Mouse (Mus musculus): ENCODE measurements around the gene Ostc. TPM values are rescaled to one million over a fixed set of nuclear protein-coding genes. Genes with fewer than 3 reads are reported as not detected.

Gene Ostc
- polyA plus RNA-seq, 1 experiment from 2014 or later: 407 TPM

DNA sequence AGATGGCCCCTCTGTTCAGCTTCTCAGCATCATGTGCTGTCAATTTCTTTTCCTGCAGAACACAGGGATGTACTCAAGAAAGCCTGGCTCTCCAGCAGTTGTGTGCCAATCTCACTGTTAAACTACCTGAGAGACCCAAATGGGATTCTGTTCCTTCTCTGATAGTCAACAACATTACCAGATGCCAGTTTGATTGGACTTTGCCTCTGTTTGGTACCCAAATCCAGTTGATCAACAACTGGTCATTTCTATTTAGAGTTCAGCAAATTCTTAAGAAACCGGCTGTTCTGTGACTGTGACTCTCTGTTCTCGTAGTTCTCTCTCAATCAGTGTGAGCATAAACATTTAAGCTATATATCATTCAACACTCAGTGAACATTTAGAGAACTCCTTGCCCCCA lies 28.0 kb downstream of the Ostc start:
- no peak overlapping the region for H3K4me2 ChIP-seq
- no peak overlapping the region for H3K4me3 ChIP-seq
- no peak overlapping the region for H3K9ac ChIP-seq
- H3K27me3 ChIP-seq: no peaks in the 10 kb centered on the region
- no peak for ATAC-seq (ENCODE audit: insufficient number of reproducible peaks, insufficient read depth, low FRiP score, low TSS enrichment, low read depth)
- H3K36me3 ChIP-seq: no peaks in the 10 kb centered on the region
- H3K9me3 ChIP-seq: no peaks in the 10 kb centered on the region
- no peaks in the 10 kb centered on the region for H3K4me1 ChIP-seq
- 89% methylated on average over 2 of the region's 2 CpGs for WGBS
- H3K27ac ChIP-seq: no peak overlapping the region

GRCm38 (mm10) chr3:130677671-130678460 lies 31.4 kb downstream of the Ostc start:
- Histone ChIP-seq H3K27me3 (no peaks in the 10 kb centered on the region), H3K36me3 (no peaks in the 10 kb centered on the region), H3K4me2 (no peak overlapping the region), H3K27ac (no peak overlapping the region), H3K4me1 (peaks cover 4% of the 10 kb centered on the region), H3K4me3 (no peak overlapping the region), H3K9ac (no peak overlapping the region), H3K9me3 (no peaks in the 10 kb centered on the region)
- ATAC-seq (ENCODE audit: insufficient number of reproducible peaks, insufficient read depth, low FRiP score, low TSS enrichment, low read depth): no peak
- 93% methylated on average over 19 of the region's 19 CpGs for WGBS

GRCm38 (mm10) chr3:130671291-130671690 lies 38.0 kb downstream of the Ostc start:
- Histone ChIP-seq H3K9me3 (no peaks in the 10 kb centered on the region), H3K36me3 (no peaks in the 10 kb centered on the region), H3K4me1 (peaks cover 7% of the 10 kb centered on the region), H3K27me3 (no peaks in the 10 kb centered on the region), H3K9ac (no peak overlapping the region), H3K27ac (no peak overlapping the region), H3K4me2 (no peak overlapping the region), H3K4me3 (no peak overlapping the region)
- WGBS: 39% methylated on average over 14 of the region's 14 CpGs
- no peak for ATAC-seq (ENCODE audit: insufficient number of reproducible peaks, insufficient read depth, low FRiP score, low TSS enrichment, low read depth)

DNA sequence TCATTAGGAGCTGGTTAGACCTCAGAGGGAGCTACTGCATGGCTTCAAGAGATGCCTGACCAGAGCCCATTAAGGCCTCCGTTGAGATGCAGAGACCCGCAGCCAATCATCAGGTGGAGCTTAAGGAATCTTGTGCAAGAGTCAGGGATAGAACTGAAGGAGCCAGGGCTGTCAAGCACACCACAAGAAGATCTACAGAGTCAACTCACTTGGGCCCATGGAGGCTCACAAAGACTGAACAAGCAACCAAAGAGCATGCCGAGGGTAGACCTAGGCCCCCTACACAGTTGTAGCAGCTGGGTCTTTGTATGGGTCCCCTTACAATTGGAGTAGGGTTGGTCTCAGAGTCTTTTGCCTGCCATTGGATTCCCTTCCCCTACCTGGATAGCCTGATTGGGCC lies 46.7 kb downstream of the Ostc start:
- Histone ChIP-seq H3K27me3 (no peaks in the 10 kb centered on the region), H3K4me3 (no peak overlapping the region), H3K4me1 (no peaks in the 10 kb centered on the region), H3K36me3 (no peaks in the 10 kb centered on the region), H3K4me2 (no peak overlapping the region), H3K27ac (no peak overlapping the region), H3K9me3 (no peaks in the 10 kb centered on the region), H3K9ac (no peak overlapping the region)
- no peak for ATAC-seq (ENCODE audit: insufficient number of reproducible peaks, insufficient read depth, low FRiP score, low TSS enrichment, low read depth)
- WGBS: 92% methylated on average over 3 of the region's 3 CpGs

GRCm38 (mm10) chr3:130660619-130661018 lies 48.6 kb downstream of the Ostc start:
- no peak for ATAC-seq (ENCODE audit: insufficient number of reproducible peaks, insufficient read depth, low FRiP score, low TSS enrichment, low read depth)
- no peak overlapping the region for H3K27ac ChIP-seq
- no peaks in the 10 kb centered on the region for H3K4me1 ChIP-seq
- 83% methylated on average over 6 of the region's 6 CpGs for WGBS
- H3K4me3 ChIP-seq: no peak overlapping the region
- H3K36me3 ChIP-seq: no peaks in the 10 kb centered on the region
- no peak overlapping the region for H3K4me2 ChIP-seq
- no peak overlapping the region for H3K9ac ChIP-seq
- no peaks in the 10 kb centered on the region for H3K9me3 ChIP-seq
- no peaks in the 10 kb centered on the region for H3K27me3 ChIP-seq

GRCm38 (mm10) chr3:130649569-130649968 lies 59.7 kb downstream of the Ostc start:
- H3K27ac ChIP-seq: no peak overlapping the region
- H3K9me3 ChIP-seq: no peaks in the 10 kb centered on the region
- no peaks in the 10 kb centered on the region for H3K36me3 ChIP-seq
- no peak overlapping the region for H3K4me3 ChIP-seq
- H3K4me1 ChIP-seq: peaks cover 24% of the 10 kb centered on the region
- H3K27me3 ChIP-seq: no peaks in the 10 kb centered on the region
- ATAC-seq (ENCODE audit: insufficient number of reproducible peaks, insufficient read depth, low FRiP score, low TSS enrichment, low read depth): no peak
- H3K4me2 ChIP-seq: no peak overlapping the region
- H3K9ac ChIP-seq: no peak overlapping the region
- WGBS: 40% methylated on average over 6 of the region's 6 CpGs

GRCm38 (mm10) chr3:130646110-130646810 lies 63.0 kb downstream of the Ostc start:
- Histone ChIP-seq H3K4me2 (0 out of 2 replicates have a peak overlapping the region, but pooled peaks have one; percentile 17), H3K27ac (peak overlapping the region; percentile 1; the same call in 1 of the 2 replicates), H3K4me3 (no peak overlapping the region), H3K9ac (no peak overlapping the region), H3K36me3 (no peaks in the 10 kb centered on the region), H3K4me1 (peaks cover 24% of the 10 kb centered on the region), H3K27me3 (no peaks in the 10 kb centered on the region), H3K9me3 (no peaks in the 10 kb centered on the region)
- no peak for ATAC-seq (ENCODE audit: insufficient number of reproducible peaks, insufficient read depth, low FRiP score, low TSS enrichment, low read depth)
- WGBS: 43% methylated on average over 11 of the region's 11 CpGs

Other genes starting within 250 kb of the Ostc start
- not detected in 2 replicates for gene Etnppl, start 92.0 kb downstream of the Ostc start, polyA plus RNA-seq (2015; fragmentation: Nextera tagmentation; extraction: Ambion mirVana)
- gene Rpl34, start 21.0 kb upstream of the Ostc start, polyA plus RNA-seq (2015; fragmentation: Nextera tagmentation; extraction: Ambion mirVana): 960 and 1,059 TPM in 2 replicates

Data from embryonic facial prominence, embryonic 13.5 days (tissue).